Mouse (Mus musculus) adrenal gland, postnatal 10 days (tissue): ENCODE data around the gene Zfp59. TPM values are rescaled to one million over a fixed set of nuclear protein-coding genes. Genes with fewer than 3 reads are reported as not detected.
A peak's percentile ranks its signal among the peaks of the same experiment; 100 is the strongest.
"Not testable (repeated sequence)": the region's sequence is repeated elsewhere in the genome, so short reads cannot be mapped to it uniquely, and the experiment has no call there.

Experiments
- DNase-seq: peaks from one replicate; pipeline ENCODE4 v3.0.0; 2021; ENCODE audit warnings: mixed read lengths
- long read RNA-seq, 2 experiments: library from polyadenylated mRNA; stranded (forward); transcript quantifications; one replicate each; pipeline ENCODE4 v2.0.0; 2021
- total RNA-seq, 2 experiments: library from RNA; stranded (reverse); gene quantifications; 2 replicates each; pipeline ENCODE4 v1.2.3; 2021

Gene Zfp59
- 1 to 10 TPM; 2.5 to 4.3 TPM for total RNA-seq
- long read RNA-seq, experiment 1, partial matches to known transcripts, result 0 of 1 reads
- long read RNA-seq, experiment 1, other reads (novel, unspliced or antisense), result 1 of 1 reads
- long read RNA-seq, experiment 2, partial matches to known transcripts, result 0 of 1 reads
- long read RNA-seq, experiment 2, other reads (novel, unspliced or antisense), result 1 of 1 reads

DNA sequence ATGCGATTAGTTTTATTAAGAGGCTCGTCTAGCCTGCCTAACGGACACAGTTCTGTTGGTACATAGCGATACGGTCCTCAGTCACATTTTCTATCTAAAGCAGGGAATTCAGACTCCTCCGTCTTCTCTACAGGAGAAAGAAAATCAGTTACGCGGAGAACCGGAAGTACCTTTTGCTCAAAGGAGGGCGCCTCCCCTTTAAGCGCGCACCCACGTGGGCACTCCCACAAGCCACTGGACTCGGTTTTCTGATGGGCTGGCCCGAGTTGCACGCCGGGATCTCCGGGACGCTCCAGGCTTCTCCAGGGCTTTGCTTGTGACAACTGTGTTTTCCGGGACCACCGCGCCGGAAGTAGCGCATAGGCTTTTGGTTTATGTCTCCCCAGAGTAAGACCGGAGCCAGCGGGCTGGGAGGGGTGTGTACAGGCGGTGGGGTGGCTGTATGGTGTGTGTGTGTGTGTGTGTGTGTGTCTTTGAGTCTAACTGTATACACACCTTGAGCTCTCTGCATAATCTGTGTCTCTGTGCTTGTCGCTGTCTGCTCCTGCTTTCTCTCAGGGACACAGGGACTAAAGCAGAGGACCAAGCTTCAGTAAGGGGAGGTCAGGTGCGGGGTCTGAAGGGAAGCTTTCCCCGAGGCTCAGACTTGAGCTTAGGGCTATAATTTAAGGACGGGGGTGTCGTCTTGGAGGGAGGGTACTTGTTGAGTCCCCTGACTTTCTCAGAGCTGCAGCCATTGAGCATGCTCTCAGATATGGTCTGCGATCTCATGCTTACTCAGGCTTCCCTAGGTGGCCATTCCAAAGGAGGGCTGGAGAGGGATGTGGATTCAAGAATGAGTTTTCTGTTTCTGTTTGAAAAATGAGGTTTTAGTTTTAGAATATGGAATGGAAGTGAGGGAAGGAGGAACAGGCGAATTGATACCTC is at the start of gene Zfp59:
Gene Zfp59 (plus strand): TSS at position 285 of the 927 bp plus-strand sequence.
- DNase-seq, result peak; percentile 89

DNA sequence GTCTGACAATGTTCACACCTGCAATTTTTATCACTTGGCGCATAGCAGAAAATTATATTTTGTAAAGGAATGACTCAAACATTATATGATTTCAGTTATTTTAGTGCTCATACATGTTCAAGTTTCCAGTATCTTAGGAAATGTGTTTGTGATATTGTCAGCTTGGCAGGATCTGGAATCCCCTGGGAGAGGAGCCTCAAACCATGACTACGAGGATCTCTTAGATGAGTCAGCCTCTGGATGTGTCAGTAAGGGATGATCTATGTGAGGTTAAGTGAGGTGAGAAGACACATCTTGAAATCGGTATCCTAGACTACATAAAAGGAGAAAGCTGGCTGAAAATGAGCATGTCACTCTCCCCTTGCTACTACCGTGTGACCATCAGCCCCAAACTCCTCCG is 49.1 kb upstream of the Zfp59 start:
- no peak for DNase-seq

DNA sequence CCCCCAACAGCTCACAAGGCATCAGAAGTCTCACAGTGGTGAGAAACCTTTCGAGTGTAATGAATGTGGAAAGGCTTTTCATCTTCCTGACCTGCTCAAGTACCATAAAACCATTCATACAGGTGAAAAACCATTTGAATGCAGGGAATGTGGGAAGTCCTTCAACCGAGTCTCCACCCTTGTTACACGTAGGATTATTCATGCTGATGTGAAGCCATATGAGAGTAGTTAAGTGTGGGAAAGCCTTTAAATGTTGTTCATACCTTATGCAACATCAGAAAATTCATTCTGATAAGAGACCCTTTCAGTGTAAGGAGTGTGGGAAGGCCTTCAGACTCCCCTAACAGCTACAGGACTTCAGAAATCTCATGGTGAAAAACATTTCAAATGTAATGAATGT is 44.5 kb upstream of the Zfp59 start:
- not testable (repeated sequence) for DNase-seq

DNA sequence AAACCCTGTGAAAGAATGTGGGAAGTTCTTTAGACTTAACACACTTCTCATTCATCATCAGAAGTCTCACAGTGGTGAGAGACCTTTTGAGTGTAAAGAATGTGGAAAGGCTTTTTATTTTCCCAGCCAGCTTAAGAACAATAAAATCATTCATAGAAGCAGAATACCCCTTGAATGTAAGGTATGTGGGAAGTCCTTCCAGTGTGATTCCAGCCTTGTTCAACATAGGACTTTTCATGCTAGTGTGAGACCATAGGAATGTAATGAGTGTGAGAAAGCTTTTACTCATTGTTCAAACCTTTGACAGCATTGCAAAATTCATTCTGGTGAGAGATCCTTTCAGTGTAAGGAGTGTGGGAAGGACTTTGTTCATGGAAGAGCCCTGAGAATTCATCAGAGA is 43.8 kb upstream of the Zfp59 start:
- DNase-seq, result no peak

DNA sequence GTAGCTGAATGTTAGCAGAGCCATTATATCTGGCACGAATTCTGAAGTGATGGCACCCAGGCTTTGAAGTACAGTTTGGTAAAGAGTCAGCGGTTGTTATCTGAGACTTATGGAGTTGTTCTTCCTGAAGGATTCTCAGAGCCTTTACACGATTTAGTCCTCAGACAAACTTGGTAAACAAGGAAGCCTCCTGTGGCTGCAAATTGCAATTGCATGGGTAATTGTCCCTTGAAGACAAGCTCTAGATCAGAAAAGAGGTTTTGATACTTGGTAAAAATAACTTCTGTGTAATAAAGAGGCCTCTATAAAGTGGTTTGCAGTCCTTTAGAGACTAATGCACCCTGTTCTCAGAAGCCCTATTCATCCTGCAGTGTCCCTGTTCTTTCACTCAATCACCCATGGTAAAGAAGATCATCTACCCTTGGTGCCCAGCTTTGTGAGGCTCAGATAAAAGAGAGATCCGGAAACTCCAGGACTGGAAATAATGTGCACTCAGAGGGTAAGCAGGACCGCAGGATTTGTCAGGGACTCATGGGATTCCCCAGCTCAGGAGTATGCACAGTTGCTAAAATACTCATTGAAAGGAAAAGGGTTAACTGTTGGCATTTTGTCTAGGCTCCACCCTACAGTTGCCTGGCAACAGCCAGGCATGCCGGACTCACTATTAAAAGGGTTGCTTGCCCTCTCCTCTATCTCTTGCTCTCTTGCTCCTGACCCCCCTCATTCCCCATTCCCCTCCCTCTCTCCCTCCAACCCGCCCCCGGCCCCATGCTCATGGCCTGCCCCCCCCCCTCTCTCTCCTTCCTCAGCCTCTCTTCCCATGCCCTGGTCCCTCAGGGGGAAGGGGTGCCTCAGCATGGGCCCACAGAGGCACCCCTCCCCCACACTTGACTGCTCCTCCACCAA is 40.2 kb upstream of the Zfp59 start:
- DNase-seq, result no peak

DNA sequence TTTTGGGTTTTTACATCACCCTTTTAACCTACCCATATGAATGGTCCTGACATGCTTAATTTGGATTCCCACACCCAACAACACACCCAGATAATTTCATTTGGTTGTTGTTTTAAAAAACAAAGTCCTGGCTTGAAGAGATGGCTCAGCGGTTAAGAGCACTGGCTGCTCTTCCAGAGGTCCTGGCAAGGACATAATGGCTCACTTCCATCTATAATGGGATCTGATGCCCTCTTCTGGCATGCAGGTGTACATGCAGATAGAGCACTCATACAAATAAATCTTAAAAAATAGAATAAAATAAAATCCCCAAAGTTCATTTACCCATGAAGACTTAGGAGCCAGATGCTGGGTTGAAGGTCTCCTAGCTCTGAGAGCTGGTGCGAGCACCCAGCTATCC is 37.3 kb upstream of the Zfp59 start:
- peak; percentile 9 for DNase-seq

DNA sequence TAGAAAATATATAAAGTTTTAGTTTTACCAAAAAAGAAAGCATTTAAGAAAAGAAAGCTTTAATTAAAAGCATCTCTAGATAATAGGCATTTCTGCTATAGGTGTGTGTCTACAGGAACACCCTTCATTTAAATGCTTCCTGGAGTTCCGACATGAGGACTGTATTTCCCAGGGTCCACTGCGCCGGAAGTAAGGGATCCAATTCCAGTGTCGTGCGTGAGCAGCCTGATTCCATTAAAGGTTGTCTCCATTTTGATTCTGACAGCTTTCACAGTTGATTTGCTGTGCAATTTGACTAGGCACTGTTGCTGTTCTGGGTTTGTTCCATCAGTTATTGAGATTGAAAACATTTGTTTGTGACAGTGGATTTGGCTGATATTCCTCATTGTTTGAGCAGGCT is 35.4 kb upstream of the Zfp59 start:
- no peak for DNase-seq

DNA sequence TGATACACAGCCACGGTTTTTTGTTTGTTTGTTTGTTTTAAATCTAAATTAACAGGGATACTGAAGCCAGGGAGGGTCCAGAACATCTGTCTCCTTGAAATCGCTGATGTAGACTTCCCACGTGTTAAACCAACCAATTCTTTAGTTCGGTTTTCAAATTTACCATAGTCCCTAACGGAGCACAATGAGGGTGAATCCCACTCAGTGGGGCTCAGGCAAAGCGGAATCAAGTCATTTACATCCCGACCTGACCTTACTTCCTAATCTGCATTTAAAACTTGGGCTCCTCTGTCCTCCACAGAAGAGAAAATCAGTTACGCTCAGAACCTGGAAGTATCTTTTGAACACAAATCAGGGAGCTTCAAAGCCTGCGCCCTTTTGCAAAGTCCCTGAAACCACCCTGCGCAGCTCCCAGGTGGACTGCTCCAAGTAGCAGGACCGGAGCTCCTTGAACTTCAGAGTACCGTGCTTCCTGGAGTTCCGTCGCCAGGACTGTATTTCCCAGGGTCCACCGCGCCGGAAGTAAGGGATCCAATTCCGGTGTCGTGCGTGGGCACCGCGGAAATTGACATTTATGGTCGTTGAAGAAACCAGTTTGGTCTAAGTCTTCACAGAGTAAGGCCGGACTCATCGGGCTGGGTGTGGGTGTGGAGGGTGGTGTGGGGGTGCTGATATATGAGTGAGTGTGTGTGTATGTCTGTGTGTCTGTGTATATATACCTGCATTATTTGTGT is 33.9 kb upstream of the Zfp59 start:
- DNase-seq, result peak; percentile 89

DNA sequence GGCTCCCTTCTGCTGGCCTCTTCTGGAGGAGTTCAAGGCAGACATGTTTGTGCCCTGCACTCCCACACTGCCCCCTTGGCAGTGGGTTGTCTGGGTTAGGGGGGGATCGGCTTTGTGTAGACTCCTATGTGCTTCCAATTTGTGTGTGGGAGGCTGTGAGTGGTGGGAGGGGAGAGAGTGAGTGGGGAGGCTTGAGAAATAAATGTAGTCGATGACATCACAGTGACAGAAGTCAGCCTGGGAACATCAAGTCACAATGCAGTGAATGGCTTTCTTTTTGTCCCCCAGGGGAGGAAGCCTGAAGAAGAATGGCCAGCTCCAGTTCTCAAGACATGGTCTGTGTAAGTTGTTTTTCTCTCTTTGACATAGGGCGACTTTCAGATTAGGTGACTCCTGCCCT is 31.5 kb upstream of the Zfp59 start, which contains the start of gene Zfp626:
Gene Zfp626 (plus strand): TSS at position 301 of the 400 bp plus-strand sequence.
- not testable (repeated sequence) for DNase-seq

DNA sequence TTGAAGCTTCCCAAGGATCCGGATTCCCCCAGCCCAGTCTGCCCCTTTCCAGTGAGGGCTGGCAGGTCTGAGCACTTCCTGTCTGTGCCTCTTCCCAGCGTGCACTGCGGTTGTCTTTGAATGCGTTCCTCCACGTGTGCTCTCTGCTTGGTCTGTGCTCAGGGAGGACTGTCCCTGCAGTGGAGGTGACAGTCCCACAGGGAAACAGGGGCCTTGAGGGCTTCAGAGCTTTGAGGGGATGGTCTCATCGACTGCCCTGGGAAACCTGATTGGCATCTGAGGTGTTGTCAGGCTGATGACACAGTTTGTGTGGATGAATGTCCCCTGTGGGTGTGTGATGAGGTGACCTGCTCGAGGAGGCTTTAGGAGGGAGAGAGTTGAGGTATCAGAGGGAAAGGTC is 31.1 kb upstream of the Zfp59 start:
- DNase-seq, result not testable (repeated sequence)

DNA sequence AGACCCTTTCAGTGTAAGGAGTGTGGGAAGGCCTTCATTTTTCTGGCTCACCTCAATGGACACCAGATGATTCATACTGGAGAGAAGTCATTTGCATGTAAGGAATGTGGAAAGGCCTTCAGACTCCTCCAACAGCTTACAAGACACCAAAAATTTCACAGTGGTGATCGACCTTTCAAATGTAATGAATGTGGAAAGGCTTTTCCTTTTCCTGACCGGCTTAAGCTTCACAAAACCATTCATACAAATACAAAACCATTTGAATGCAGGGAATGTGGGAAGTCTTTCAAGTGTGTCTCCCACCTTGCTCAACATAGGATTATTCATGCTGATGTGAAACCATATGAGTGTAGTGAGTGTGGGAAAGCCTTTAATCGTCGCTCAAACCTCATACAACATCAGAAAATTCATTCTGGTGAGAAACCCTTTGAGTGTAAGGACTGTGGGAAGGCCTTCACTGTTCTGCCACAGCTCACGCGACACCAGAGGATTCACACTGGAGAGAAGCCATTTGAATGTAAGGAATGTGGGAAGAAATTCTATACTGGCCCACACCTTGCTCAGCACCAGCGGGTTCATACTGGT is 19.8 kb upstream of the Zfp59 start:
- DNase-seq, result no peak

DNA sequence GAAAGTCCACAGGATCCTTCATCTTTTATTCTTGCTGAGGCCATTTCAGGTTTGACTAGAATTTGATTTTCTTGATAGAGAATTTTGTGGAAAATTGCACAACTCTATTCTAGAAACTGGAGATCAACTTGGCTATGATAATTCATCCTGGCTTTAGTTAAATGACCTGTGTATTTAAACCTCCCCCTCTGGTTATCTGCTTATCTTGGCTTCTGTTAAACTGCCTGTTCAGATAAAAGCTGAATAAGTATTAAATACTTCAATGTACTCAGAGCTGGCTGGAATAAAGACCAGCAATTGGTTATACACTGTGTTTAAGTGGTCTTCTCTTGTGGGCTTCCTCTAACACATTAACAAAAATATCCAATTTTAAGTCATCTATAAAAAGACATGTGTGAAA is 15.8 kb upstream of the Zfp59 start:
- DNase-seq, result no peak

DNA sequence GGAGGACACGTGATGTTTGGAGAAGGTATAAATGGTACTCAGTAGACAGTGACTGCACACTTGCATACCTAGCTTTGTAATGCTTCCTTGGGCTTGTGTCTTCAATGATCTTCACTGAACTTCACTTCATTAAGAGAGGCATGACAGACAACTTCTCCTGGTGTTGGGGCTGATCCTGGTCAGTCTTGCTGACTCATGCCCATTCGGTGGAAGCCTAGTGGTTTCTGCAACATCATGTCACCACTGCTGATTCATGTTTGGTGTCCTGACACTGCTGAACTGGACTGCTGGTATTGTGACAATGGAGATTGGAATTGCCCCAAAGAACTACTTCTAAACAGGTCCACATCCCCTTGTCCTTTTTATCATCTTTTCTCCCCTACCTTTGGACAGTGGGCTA is 4.3 kb upstream of the Zfp59 start:
- DNase-seq, result no peak

DNA sequence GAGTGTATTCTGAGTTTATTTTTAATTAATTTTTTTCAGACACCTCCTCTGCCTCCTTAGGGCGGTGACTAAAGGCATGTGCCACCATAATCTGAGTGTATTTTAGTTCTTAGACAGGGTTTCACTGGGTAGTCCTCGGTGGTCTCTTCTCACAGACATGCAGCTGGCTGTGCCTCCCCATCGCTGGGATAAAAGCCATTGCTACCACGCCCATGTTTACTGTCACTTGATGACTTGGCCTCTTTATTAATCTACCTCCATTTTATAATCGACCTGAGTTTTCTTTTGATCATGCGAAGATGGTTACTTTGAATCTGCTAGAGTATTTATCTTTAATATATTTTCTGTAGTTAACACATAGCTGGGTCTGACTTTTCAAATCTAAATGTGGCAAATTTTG is 511 bp upstream of the Zfp59 start:
- DNase-seq, result no peak

DNA sequence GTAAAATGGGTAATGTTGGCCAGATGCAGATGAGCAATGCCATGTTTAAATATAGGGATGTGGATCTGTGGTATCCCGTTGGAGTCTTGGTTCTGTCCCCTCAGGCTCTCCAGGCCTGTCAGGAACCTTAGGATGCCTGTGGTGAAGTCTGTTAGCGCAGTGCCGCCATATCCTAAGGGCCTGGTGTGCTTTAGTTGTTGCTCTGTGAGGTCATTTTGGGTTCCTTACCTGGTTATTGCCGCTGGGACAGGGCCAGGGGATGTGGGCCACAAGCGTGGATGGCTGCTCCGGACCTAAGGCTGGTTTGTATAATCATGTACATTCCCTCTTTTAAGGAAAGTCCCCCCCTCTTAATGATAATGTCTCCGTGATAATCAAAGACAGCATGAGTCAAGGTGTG is 1.2 kb downstream of the Zfp59 start:
- no peak for DNase-seq

DNA sequence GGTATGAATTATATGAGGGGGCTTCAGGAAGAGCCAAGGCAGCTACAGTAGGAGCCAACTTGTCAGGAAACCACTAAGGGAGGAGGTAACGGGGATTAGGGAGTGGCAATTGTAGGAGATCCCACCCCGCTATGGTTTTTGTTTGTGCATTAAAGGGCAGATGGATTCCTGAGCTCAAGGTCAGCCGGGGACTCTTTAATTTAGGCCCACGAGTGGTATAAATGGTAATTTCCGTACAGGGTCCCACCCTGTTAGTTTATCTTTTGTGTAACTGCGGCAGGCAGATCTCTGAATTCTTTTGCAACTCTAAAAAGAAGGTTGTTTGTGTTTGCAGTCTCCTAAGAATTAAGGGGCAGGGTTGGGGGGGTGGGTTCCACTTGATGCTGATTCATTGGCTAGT is 1.7 kb downstream of the Zfp59 start:
- DNase-seq, result no peak

DNA sequence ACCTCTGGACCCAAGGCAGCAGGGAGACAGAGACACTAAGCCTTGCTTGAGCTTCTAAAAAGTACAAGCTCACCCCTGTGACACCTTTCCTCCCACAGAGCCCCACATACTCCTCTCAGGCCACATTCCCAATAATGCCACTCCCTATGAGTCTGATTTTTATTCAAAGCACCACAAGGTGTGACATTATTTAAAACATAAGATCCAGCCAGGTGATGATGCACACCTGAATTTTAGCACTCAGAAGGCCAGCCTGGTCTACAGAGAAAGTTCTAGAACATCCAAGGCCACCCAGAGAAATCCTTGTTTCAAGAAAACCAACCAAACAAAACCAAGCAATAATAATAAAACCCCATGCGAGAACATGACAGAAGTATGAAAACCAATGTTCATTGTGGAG is 18.8 kb downstream of the Zfp59 start, which contains the start of gene Zfp607a:
Gene Zfp607a (plus strand): TSS at position 301 of the 400 bp plus-strand sequence.
- DNase-seq, result no peak

DNA sequence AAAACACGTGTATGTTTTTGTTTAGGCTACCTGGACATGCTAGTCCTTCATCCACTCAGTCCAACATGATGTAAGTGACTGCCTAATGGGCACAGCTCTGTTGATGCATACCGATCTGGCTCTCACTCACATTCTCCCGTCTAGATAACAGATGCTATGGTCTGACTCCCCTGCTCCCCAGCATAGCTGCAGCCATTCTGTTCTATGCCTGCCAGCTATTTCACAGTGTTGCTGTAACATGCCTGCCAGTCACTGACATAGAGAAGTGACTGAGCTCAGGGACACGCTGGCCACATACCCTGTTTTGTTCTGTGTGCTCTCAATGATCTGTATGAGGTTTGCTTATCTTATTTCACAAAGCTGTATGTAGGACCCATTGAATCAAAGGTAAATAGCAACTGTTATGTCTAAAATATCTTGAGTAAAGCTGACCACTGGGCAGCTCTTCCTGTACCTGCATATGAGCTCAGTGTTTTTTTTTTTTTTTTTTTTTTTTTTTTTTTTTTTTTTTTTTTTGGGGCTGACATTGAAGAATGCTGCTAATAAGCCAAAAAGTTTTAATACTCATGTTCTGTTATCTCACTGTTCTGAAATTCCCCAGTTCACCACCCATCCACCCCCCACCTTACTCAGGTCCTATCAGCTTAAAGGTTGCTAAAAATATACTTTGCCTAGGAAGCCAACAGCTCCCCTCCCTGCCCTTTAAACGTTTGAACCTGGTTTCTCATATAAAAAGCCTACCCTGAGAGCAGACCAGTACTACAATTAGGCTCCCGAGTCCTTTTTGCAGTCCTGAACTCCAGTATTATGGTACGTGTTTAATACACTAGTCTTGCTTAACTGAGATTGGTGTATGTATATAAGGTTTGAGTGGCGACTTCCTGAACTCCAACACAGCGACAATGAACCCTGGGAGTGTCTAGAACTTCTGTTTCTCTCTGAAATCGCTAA is 21.2 kb downstream of the Zfp59 start:
- peak; percentile 10 for DNase-seq

DNA sequence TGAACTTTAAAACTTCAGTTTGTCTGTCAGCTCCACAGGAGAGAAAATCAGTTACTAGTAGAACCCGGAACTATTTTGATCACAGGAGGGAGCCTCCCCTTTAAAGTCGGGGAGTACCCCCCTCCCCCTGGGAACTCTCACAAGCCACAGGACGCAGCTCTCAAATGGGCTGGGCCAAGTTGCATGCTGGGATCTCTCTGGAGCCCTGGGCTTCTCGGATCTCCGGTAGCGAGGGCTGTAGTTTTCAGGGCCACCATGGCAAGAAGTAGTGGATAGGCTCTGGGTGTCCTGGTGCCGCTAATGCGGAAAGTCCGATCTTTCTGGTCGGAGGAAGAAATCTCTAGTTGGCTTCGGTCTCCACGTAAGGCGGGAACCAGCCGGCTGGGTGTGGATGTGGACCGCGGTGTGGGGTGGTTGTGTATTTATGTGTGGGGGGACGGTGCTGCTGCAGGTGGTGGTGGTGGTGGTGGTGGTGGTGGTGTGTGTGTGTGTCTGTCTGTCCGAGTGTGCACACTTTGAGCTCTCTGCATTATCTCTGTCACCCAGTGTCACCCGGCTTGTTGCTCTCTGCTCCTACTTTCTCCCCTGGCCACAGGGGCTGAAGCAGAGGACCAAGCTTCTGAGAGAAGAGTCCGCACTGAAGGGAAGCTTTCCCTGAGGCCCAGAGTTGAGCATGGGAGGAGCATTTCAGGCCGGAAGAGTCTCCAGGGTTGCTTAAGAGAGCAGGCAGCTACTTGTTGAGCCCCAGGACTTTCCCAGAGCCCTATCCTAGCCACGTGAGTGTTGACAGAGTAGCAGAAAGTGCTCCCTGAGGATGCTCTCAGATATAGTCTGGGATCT is 22.2 kb downstream of the Zfp59 start:
- peak; percentile 87 for DNase-seq
